Mouse (Mus musculus) heart, postnatal 4 days (tissue): ENCODE results near the gene Vmn2r112. TPM values are rescaled to one million over a fixed set of nuclear protein-coding genes. Genes with fewer than 3 reads are reported as not detected.
"Not testable (repeated sequence)": the region's sequence is repeated elsewhere in the genome, so short reads cannot be mapped to it uniquely, and the experiment has no call there.

Experiments used
- DNase-seq: peaks from one replicate; pipeline ENCODE4 v3.0.0; 2021
- total RNA-seq, 2 experiments: library from RNA; stranded (reverse); gene quantifications; 2 replicates each; pipeline ENCODE4 v1.2.3; 2021

Gene Vmn2r112
- not detected for total RNA-seq

DNA sequence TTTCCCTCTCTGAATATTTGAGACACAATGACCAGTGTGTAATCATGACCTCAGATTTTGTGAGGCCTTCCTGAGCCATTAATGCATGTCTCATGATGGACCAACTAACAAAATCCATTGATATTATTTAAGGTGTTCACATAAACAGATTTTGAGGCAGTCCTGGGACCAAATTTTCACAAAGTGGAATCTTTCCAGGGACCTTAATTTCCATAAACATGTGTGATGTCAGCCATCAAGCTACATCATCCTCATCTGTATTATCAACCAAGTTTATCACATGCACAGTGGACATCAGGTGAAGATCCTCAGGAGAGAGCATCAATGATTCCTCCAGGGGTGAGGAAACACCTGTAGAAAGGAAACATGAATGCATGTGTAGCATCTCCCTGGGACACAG is at the start of gene Vmn2r112:
Gene Vmn2r112, plus strand, starts transcription at position 301 of the 400 bp plus-strand sequence.
- not testable (repeated sequence) for DNase-seq

DNA sequence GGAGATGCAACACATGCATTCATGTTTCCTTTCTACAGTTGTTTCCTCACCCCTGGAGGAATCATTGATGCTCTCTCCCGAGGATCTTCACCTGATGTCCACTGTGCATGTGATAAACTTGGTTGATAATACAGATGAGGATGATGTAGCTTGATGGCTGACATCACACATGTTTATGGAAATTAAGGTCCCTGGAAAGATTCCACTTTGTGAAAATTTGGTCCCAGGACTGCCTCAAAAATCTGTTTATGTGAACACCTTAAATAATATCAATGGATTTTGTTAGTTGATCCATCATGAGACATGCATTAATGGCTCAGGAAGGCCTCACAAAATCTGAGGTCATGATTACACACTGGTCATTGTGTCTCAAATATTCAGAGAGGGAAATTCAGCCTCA is 27.4 kb upstream of the Vmn2r112 start, which contains the start of gene Vmn2r111:
Gene Vmn2r111, minus strand, starts transcription at position 101 of the 400 bp plus-strand sequence.
- DNase-seq, result not testable (repeated sequence)

DNA sequence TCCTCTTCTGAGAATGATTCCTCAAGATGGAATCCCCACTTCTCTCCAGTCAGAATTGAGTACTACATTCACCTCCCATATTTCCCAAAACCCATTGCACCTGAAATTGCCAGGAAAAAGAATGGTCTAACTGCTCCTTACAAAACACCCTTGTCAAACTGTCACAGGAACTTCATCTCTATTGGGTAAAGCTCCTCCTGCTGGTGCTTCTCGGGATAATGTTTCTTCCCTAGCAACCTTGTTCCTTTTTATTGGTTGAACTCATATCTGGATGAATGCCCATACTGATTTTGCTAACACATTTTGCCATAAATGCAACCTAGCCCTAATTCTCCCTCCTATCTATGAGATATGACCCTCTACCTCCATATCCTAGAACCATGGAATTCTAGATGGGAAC is 29.9 kb downstream of the Vmn2r112 start:
- no peak for DNase-seq

Other genes starting within 250 kb of the Vmn2r112 start
- 1 to 10 TPM; 4.2 to 5.3 TPM for gene Zfp944, start 239.6 kb upstream of the Vmn2r112 start, total RNA-seq
- gene Zfp758, start 239.5 kb upstream of the Vmn2r112 start, total RNA-seq, result 1 to 10 TPM; 6.6 TPM
- gene Zfp946, start 176.7 kb upstream of the Vmn2r112 start, total RNA-seq, result 1 to 10 TPM; 5.7 to 6.1 TPM
- gene Vmn2r111, start 27.5 kb upstream of the Vmn2r112 start, total RNA-seq, result not detected